Mouse (Mus musculus): Measurements from ENCODE around the gene Olfr1226. TPM values are rescaled to one million over a fixed set of nuclear protein-coding genes. Genes with fewer than 3 reads are reported as not detected.
"Not testable (repeated sequence)": the region's sequence is repeated elsewhere in the genome, so short reads cannot be mapped to it uniquely, and the experiment has no call there.

Gene Olfr1226
- polyA plus RNA-seq (2012; rRNA removed): not detected in 2 replicates

DNA sequence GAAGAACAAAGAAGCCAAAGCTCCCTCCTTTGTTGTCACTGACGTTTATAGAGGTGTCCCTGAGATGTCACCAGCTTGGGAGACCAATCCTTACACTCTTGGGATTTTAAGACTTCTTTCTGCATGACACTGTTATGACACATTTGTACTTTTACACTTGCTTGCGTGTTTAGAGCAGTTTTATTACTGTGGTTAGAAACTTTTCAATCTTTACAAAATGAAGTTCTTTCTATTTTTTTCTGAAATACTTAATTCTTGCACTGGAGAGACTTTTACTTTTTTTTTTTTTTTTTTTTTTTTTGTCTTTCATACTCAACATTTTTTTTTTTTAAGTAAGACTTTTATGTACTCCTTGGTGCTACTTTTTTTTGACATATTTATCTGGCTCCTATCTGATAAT is at the start of gene Olfr1226:
Gene Olfr1226 (minus strand): TSS at position 101 of the 400 bp plus-strand sequence.
- Histone ChIP-seq H3K4me1 (ENCODE audit: control insufficient read depth, insufficient read depth, low read length) (no peaks in the 10 kb centered on the region), H3K4me3 (replicated peaks; ENCODE audit: extremely low read depth, low read depth, low read length) (no peak within 1 kb of the TSS)
- no peak for DNase-seq
- TF ChIP-seq CTCF (IDR thresholded peaks at IDR 0.05; ENCODE audit: insufficient read depth, low read length) (no peak), POLR2A (IDR thresholded peaks at IDR 0.05; ENCODE audit: borderline replicate concordance, extremely low read depth, low read depth, low read length) (no peak)
- WGBS: 46% methylated on average over 2 of the region's 2 CpGs

DNA sequence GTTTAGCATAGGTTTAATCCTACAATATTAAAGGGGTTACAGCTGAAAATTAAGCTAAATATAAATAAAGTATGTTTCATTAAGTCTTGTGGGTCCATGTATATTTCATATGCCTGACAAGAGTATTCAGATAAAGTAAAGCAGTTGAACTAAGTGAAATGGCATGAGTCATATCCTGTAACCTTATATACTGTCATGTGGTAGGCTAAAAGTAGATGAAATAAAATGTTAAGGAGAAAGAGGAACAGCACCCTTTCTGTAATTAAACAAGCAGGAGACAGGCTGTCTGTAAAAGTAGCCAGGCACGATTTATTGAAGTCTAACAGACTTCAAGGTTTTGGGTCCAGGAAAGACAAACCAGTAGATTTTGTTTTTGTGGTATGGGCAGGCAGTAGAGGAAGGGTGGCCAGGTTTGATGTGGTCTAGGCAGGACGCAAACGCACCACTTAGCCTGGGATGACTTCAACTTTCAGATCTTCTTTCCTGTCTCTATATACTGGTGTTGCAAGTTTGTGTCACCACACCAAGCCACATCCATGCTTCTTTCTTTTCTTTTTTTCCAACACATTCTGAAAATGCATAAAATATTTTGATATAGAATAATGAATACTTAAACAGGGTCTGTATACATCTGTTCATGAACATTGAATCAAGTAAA is 3.4 kb downstream of the Olfr1226 start:
- 66% methylated on average over 3 of the region's 3 CpGs for WGBS

DNA sequence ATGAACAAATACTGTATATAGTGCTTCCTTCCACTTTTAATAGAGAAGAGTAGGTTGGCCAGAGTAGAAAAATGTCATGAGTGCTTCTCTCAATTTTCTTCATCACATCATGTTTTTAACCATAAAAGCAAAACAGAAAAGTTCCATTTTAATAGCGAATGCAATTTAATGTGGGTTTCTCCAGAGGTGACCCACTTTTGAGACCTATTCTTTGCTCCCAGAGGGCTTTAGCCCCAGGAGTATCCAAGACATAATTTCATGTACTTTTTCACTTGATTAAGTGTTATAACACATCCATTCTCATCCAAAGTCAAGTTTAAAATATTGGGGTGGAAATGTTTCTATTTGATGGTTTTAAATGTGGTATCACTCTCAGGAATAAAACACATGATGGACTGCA is 25.3 kb downstream of the Olfr1226 start, which contains the start of gene Olfr1225:
Gene Olfr1225 (minus strand): TSS at position 101 of the 400 bp plus-strand sequence.
- Histone ChIP-seq H3K4me1 (ENCODE audit: control insufficient read depth, insufficient read depth, low read length) (no peaks in the 10 kb centered on the region), H3K4me3 (replicated peaks; ENCODE audit: extremely low read depth, low read depth, low read length) (no peak within 1 kb of the TSS)
- 90% methylated on average over 1 of the region's 1 CpGs for WGBS
- TF ChIP-seq POLR2A (IDR thresholded peaks at IDR 0.05; ENCODE audit: borderline replicate concordance, extremely low read depth, low read depth, low read length) (no peak), CTCF (IDR thresholded peaks at IDR 0.05; ENCODE audit: insufficient read depth, low read length) (no peak)
- DNase-seq: no peak

More for the DNA sequence above, 3.4 kb downstream of the Olfr1226 start:
- TF ChIP-seq POLR2A (IDR thresholded peaks at IDR 0.05; ENCODE audit: borderline replicate concordance, extremely low read depth, low read depth, low read length) (no peak), CTCF (IDR thresholded peaks at IDR 0.05; ENCODE audit: insufficient read depth, low read length) (no peak)
- no peak for DNase-seq
- Histone ChIP-seq H3K4me3 (replicated peaks; ENCODE audit: extremely low read depth, low read depth, low read length) (no peak overlapping the region), H3K4me1 (ENCODE audit: control insufficient read depth, insufficient read depth, low read length) (no peaks in the 10 kb centered on the region)

DNA sequence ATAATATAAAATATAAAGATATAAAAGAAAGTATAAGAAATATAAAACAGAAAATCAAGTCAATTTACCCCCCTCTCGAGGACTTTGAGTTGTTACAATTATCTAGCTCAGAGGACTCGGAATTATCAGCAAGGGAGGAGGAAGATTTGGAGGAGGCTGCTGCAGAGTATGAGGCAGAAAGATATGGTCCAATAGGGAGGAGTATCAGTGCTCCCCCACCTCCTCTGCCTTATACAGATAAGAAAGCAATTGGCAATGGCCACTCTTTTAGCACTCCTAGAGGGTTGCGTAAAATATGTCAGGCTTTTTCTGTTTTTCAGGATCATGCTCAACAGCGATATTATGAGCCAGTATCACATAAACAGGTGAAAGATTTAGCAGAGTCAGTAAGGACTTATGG is 35.1 kb downstream of the Olfr1226 start:
- not testable (repeated sequence) for H3K4me1 ChIP-seq (ENCODE audit: control insufficient read depth, insufficient read depth, low read length); DNase-seq; H3K4me3 ChIP-seq (replicated peaks; ENCODE audit: extremely low read depth, low read depth, low read length)
- 83% methylated on average over 4 of the region's 4 CpGs for WGBS

DNA sequence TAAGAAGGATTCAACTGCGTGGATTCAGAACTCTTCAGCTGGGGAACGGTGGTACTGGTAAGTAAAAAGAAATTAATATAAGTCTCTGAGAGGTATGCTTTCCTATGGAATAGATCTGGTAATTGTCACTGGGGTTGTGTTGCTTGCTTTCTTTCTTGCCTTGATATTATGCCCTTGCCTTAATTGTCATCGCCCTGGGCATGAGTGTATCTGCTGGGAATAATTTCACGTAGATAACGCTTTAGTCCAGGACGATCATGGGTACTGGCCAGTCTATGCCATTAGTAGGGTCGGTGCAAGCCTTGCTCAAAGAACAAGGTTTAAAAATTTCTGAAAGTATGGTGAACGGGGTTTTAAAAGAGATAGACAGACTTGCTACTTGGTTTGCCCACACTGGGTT is 35.9 kb downstream of the Olfr1226 start, which contains the start of gene Olfr1224-ps1:
Gene Olfr1224-ps1 (minus strand): TSS at position 101 of the 400 bp plus-strand sequence.
- H3K4me3 ChIP-seq (replicated peaks; ENCODE audit: extremely low read depth, low read depth, low read length); H3K4me1 ChIP-seq (ENCODE audit: control insufficient read depth, insufficient read depth, low read length); DNase-seq: not testable (repeated sequence)
- 87% methylated on average over 8 of the region's 8 CpGs for WGBS

DNA sequence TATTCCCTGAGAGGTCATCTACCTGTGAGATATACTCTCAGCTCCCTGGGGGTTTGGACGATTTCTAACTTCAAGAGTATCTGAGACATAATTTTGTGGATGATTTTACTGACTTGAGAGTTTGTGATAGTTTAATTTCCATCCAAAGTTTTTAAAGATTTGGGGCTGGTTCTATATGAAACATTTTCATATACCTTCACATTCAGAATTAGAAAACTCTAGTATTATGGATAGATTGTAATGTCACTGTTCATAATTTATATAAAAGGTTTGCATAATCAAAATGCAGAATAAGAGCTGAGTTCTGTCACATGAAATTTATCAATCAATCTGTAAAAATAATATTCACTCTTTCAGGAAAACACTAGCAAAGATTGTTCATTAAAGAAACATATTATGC is 48.4 kb downstream of the Olfr1226 start, which contains the start of gene Olfr1223:
Gene Olfr1223 (minus strand): TSS at position 101 of the 400 bp plus-strand sequence.
- 34% methylated on average over 1 of the region's 1 CpGs for WGBS
- DNase-seq: no peak
- H3K4me3 ChIP-seq (replicated peaks; ENCODE audit: extremely low read depth, low read depth, low read length): no peak within 1 kb of the TSS

More for the DNA sequence above, 48.4 kb downstream of the Olfr1226 start, which contains the start of gene Olfr1223:
- H3K4me1 ChIP-seq (ENCODE audit: control insufficient read depth, insufficient read depth, low read length): no peaks in the 10 kb centered on the region
- no peak for TF ChIP-seq CTCF (IDR thresholded peaks at IDR 0.05; ENCODE audit: insufficient read depth, low read length)

Other genes starting within 250 kb of the Olfr1226 start
- not detected in 2 replicates for gene Olfr1212, start 246.1 kb downstream of the Olfr1226 start, polyA plus RNA-seq (2012; rRNA removed)
- gene Gm13762, start 219.8 kb downstream of the Olfr1226 start, polyA plus RNA-seq (2012; rRNA removed): not detected in 2 replicates
- gene Olfr1214, start 207.4 kb downstream of the Olfr1226 start, polyA plus RNA-seq (2012; rRNA removed): not detected in 2 replicates
- not detected in 2 replicates for gene Olfr1215, start 193.1 kb downstream of the Olfr1226 start, polyA plus RNA-seq (2012; rRNA removed)
- not detected in 2 replicates for gene Olfr1216, start 181.7 kb downstream of the Olfr1226 start, polyA plus RNA-seq (2012; rRNA removed)
- not detected in 2 replicates for gene Olfr1217, start 168.0 kb downstream of the Olfr1226 start, polyA plus RNA-seq (2012; rRNA removed)
- not detected in 2 replicates for gene Olfr1218, start 138.9 kb downstream of the Olfr1226 start, polyA plus RNA-seq (2012; rRNA removed)
- gene Olfr1219, start 116.5 kb downstream of the Olfr1226 start, polyA plus RNA-seq (2012; rRNA removed): not detected in 2 replicates
- gene Olfr1220, start 93.2 kb downstream of the Olfr1226 start, polyA plus RNA-seq (2012; rRNA removed): not detected in 2 replicates
- not detected in 2 replicates for gene Olfr1221, start 82.8 kb downstream of the Olfr1226 start, polyA plus RNA-seq (2012; rRNA removed)
- not detected in 2 replicates for gene Olfr1222, start 67.0 kb downstream of the Olfr1226 start, polyA plus RNA-seq (2012; rRNA removed)
- not detected in 2 replicates for gene Olfr1223, start 48.5 kb downstream of the Olfr1226 start, polyA plus RNA-seq (2012; rRNA removed)
- not detected in 2 replicates for gene Olfr1224-ps1, start 36.0 kb downstream of the Olfr1226 start, polyA plus RNA-seq (2012; rRNA removed)
- gene Olfr1225, start 25.4 kb downstream of the Olfr1226 start, polyA plus RNA-seq (2012; rRNA removed): not detected in 2 replicates
- not detected in 2 replicates for gene Olfr1228, start 54.0 kb upstream of the Olfr1226 start, polyA plus RNA-seq (2012; rRNA removed)
- not detected in 2 replicates for gene Olfr1229, start 88.0 kb upstream of the Olfr1226 start, polyA plus RNA-seq (2012; rRNA removed)
- gene Olfr1230, start 97.2 kb upstream of the Olfr1226 start, polyA plus RNA-seq (2012; rRNA removed): not detected in 2 replicates
- gene Olfr1231, start 107.0 kb upstream of the Olfr1226 start, polyA plus RNA-seq (2012; rRNA removed): not detected in 2 replicates
- not detected in 2 replicates for gene Olfr1232, start 129.6 kb upstream of the Olfr1226 start, polyA plus RNA-seq (2012; rRNA removed)
- gene Olfr1233, start 142.3 kb upstream of the Olfr1226 start, polyA plus RNA-seq (2012; rRNA removed): not detected in 2 replicates
- gene Olfr1234, start 164.8 kb upstream of the Olfr1226 start, polyA plus RNA-seq (2012; rRNA removed): not detected in 2 replicates
- gene Olfr1238, start 209.6 kb upstream of the Olfr1226 start, polyA plus RNA-seq (2012; rRNA removed): not detected in 2 replicates
- gene Olfr1239, start 220.4 kb upstream of the Olfr1226 start, polyA plus RNA-seq (2012; rRNA removed): not detected in 2 replicates
- not detected in 2 replicates for gene Olfr1240, start 243.0 kb upstream of the Olfr1226 start, polyA plus RNA-seq (2012; rRNA removed)